Mouse (Mus musculus): ENCODE measurements around the gene Isca1. TPM values are rescaled to one million over a fixed set of nuclear protein-coding genes. Genes with fewer than 3 reads are reported as not detected.
"Not testable (repeated sequence)": the region's sequence is repeated elsewhere in the genome, so short reads cannot be mapped to it uniquely, and the experiment has no call there.

Gene Isca1
- polyA plus RNA-seq, 1 experiment from 2014 or later = 140 TPM

DNA sequence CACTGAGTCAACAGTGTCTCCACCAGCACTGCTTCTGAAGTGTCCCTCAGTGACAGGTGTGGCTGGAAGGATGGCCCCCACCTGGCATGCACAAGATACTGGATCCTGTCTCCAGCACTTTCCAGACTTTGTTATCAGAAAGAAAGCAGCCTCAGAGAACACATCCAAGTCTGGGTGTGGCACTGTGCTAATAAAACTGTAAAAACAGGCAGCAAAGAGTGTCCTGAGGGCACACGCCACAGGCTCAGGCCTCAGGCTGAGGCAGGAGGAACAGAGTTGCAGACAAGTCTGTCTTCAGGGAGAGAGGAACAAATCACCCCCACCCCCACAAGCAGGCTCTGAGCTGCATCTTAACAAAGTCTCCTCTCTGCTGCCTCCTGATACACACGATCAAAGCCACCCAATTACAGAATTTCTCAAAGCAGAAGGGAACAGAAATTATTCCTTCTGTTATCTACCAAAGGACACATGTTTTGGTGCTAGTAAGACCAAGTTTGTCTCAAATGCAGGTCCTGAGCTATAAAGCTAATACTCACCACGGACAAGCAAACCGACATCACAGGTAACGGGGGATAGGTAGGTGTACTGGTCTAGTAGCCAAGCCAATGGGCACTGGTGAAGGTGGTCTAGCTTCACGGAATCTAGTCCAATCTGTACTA lies 26.3 kb upstream of the Isca1 start:
- Histone ChIP-seq H3K4me1 (replicated peaks; ENCODE audit: control insufficient read depth, insufficient read depth, low read length) (no peaks in the 10 kb centered on the region), H3K9ac (ENCODE audit: low read depth, low read length) (no peak overlapping the region), H3K9me3 (ENCODE audit: control insufficient read depth, low read length) (no peaks in the 10 kb centered on the region), H3K27me3 (ENCODE audit: control insufficient read depth, insufficient read depth, low read length) (no peaks in the 10 kb centered on the region), H3K36me3 (ENCODE audit: control insufficient read depth, insufficient read depth, low read length) (peaks cover 13% of the 10 kb centered on the region), H3K4me3 (ENCODE audit: low read depth, low read length) (no peak overlapping the region), H3K4me2 (replicated peaks; ENCODE audit: low read depth, low read length) (no peak overlapping the region), H3K27ac (ENCODE audit: low read depth, low read length) (no peak overlapping the region)
- DNase-seq (ENCODE audit: low spot score) = no peak
- ATAC-seq (ENCODE audit: low FRiP score) = no peak
- 96% methylated on average over 6 of the region's 6 CpGs for WGBS

GRCm38 (mm10) chr13:59794786-59795185 lies 25.2 kb upstream of the Isca1 start:
- H3K9ac ChIP-seq (ENCODE audit: low read depth, low read length) = no peak overlapping the region
- H3K4me1 ChIP-seq (replicated peaks; ENCODE audit: control insufficient read depth, insufficient read depth, low read length) = no peaks in the 10 kb centered on the region
- 93% methylated on average over 1 of the region's 1 CpGs for WGBS
- no peaks in the 10 kb centered on the region for H3K27me3 ChIP-seq (ENCODE audit: control insufficient read depth, insufficient read depth, low read length)
- ATAC-seq (ENCODE audit: low FRiP score) (no peak), DNase-seq (ENCODE audit: low spot score) (no peak)
- no peak overlapping the region for H3K27ac ChIP-seq (ENCODE audit: low read depth, low read length)
- H3K36me3 ChIP-seq (ENCODE audit: control insufficient read depth, insufficient read depth, low read length) = peaks cover 6% of the 10 kb centered on the region; the same call in 1 of the 2 replicates
- H3K4me2 ChIP-seq (replicated peaks; ENCODE audit: low read depth, low read length) = no peak overlapping the region
- H3K4me3 ChIP-seq (ENCODE audit: low read depth, low read length) = no peak overlapping the region
- no peaks in the 10 kb centered on the region for H3K9me3 ChIP-seq (ENCODE audit: control insufficient read depth, low read length)

DNA sequence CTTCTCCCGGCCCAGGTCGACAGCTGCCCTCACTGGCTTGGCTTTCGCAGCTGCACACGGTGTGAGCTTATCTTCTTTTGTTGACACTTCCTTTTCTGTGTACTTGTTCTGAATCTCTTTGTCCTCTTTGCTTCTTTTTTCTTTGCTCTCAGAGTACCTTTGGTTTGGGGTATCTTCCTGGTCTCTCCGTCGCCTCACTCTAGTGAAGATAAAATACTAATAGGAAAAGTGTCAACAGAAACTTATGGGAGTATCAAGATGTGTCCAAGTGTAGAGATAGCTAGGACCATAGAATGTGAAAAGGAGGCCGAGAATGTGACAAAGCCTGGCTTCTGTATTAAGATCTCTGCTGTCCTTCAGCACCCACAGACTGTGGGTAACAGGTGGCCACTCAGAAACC lies 12.5 kb upstream of the Isca1 start, which contains the start of gene Gm49354:
TSS of gene Gm49354 (minus strand) at position 101 of the 400 bp plus-strand sequence.
- DNase-seq (ENCODE audit: low spot score) (no peak), ATAC-seq (ENCODE audit: low FRiP score) (no peak)
- Histone ChIP-seq H3K36me3 (ENCODE audit: control insufficient read depth, insufficient read depth, low read length) (peaks cover 11% of the 10 kb centered on the region), H3K4me2 (replicated peaks; ENCODE audit: low read depth, low read length) (no peak within 1 kb of the TSS), H3K4me3 (ENCODE audit: low read depth, low read length) (no peak within 1 kb of the TSS), H3K4me1 (replicated peaks; ENCODE audit: control insufficient read depth, insufficient read depth, low read length) (no peaks in the 10 kb centered on the region), H3K9ac (ENCODE audit: low read depth, low read length) (no peak within 1 kb of the TSS), H3K9me3 (ENCODE audit: control insufficient read depth, low read length) (no peaks in the 10 kb centered on the region), H3K27me3 (ENCODE audit: control insufficient read depth, insufficient read depth, low read length) (no peaks in the 10 kb centered on the region), H3K27ac (ENCODE audit: low read depth, low read length) (no peak within 1 kb of the TSS)
- WGBS = 90% methylated on average over 7 of the region's 7 CpGs

DNA sequence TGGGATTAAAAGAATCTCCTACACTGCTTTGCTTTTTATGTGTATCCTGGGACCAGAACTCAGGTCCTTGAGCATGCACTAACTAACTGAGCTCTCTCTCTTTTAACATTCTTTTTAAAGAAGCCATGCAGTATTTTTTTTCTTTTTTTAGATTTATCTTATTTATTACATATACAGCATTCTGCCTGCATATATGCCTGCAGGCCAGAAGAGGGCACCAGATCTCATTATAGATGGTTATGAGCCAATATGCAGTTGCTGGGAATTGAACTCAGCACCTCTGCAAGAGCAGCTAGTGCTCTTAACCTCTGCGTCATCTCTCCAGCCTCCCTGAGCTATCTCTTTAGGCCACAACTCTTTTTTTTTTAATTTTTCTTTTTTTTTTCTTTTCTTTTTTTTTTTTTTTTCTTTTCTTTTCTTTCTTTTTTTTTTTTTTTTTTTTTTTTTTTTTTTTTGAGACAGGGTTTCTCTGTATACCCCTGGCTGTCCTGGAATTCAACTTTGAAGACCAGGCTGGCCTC lies 10.2 kb upstream of the Isca1 start:
- not testable (repeated sequence) for H3K9ac ChIP-seq (ENCODE audit: low read depth, low read length); DNase-seq (ENCODE audit: low spot score); H3K9me3 ChIP-seq (ENCODE audit: control insufficient read depth, low read length); H3K27me3 ChIP-seq (ENCODE audit: control insufficient read depth, insufficient read depth, low read length); H3K4me1 ChIP-seq (replicated peaks; ENCODE audit: control insufficient read depth, insufficient read depth, low read length); H3K27ac ChIP-seq (ENCODE audit: low read depth, low read length); H3K4me2 ChIP-seq (replicated peaks; ENCODE audit: low read depth, low read length); H3K4me3 ChIP-seq (ENCODE audit: low read depth, low read length); ATAC-seq (ENCODE audit: low FRiP score)
- WGBS = 96% methylated on average over 1 of the region's 1 CpGs
- peaks cover 11% of the 10 kb centered on the region for H3K36me3 ChIP-seq (ENCODE audit: control insufficient read depth, insufficient read depth, low read length)

GRCm38 (mm10) chr13:59779213-59779612 lies 9.6 kb upstream of the Isca1 start:
- Histone ChIP-seq H3K4me2 (replicated peaks; ENCODE audit: low read depth, low read length) (no peak overlapping the region), H3K4me3 (ENCODE audit: low read depth, low read length) (no peak overlapping the region), H3K9ac (ENCODE audit: low read depth, low read length) (no peak overlapping the region), H3K27ac (ENCODE audit: low read depth, low read length) (no peak overlapping the region), H3K27me3 (ENCODE audit: control insufficient read depth, insufficient read depth, low read length) (no peaks in the 10 kb centered on the region), H3K9me3 (ENCODE audit: control insufficient read depth, low read length) (no peaks in the 10 kb centered on the region), H3K36me3 (ENCODE audit: control insufficient read depth, insufficient read depth, low read length) (peaks cover 9% of the 10 kb centered on the region), H3K4me1 (replicated peaks; ENCODE audit: control insufficient read depth, insufficient read depth, low read length) (no peaks in the 10 kb centered on the region)
- peak; percentile 9 for DNase-seq (ENCODE audit: low spot score)
- 87% methylated on average over 4 of the region's 4 CpGs for WGBS
- no peak for ATAC-seq (ENCODE audit: low FRiP score)

- H3K27me3 ChIP-seq (ENCODE audit: control insufficient read depth, insufficient read depth, low read length) = no peaks in the 10 kb centered on the region
- peaks cover 3% of the 10 kb centered on the region; the same call in 1 of the 2 replicates for H3K4me1 ChIP-seq (replicated peaks; ENCODE audit: control insufficient read depth, insufficient read depth, low read length)
- ATAC-seq (ENCODE audit: low FRiP score) (no peak), DNase-seq (ENCODE audit: low spot score) (no peak)
- no peak overlapping the region for H3K4me2 ChIP-seq (replicated peaks; ENCODE audit: low read depth, low read length)
- no peak overlapping the region for H3K4me3 ChIP-seq (ENCODE audit: low read depth, low read length)
- WGBS = 94% methylated on average over 3 of the region's 3 CpGs
- no peaks in the 10 kb centered on the region for H3K9me3 ChIP-seq (ENCODE audit: control insufficient read depth, low read length)
- H3K27ac ChIP-seq (ENCODE audit: low read depth, low read length) = no peak overlapping the region
- H3K9ac ChIP-seq (ENCODE audit: low read depth, low read length) = no peak overlapping the region
- no peaks in the 10 kb centered on the region for H3K36me3 ChIP-seq (ENCODE audit: control insufficient read depth, insufficient read depth, low read length)
Observed at GRCm38 (mm10) chr13:59775168-59775567, 5.6 kb upstream of the Isca1 start.

- WGBS = 76% methylated on average over 9 of the region's 9 CpGs
- Histone ChIP-seq H3K9ac (ENCODE audit: low read depth, low read length) (no peak overlapping the region; the same call in 1 of the 2 replicates), H3K9me3 (ENCODE audit: control insufficient read depth, low read length) (no peaks in the 10 kb centered on the region), H3K4me1 (replicated peaks; ENCODE audit: control insufficient read depth, insufficient read depth, low read length) (peaks cover 9% of the 10 kb centered on the region), H3K4me3 (ENCODE audit: low read depth, low read length) (no peak overlapping the region), H3K27me3 (ENCODE audit: control insufficient read depth, insufficient read depth, low read length) (no peaks in the 10 kb centered on the region), H3K27ac (ENCODE audit: low read depth, low read length) (peak overlapping the region; percentile 97; the same call in 1 of the 2 replicates), H3K4me2 (replicated peaks; ENCODE audit: low read depth, low read length) (no peak overlapping the region), H3K36me3 (ENCODE audit: control insufficient read depth, insufficient read depth, low read length) (no peaks in the 10 kb centered on the region)
- no peak for ATAC-seq (ENCODE audit: low FRiP score)
- DNase-seq (ENCODE audit: low spot score) = peak; percentile 14
Observed at GRCm38 (mm10) chr13:59771257-59771656, 1.6 kb upstream of the Isca1 start.

DNA sequence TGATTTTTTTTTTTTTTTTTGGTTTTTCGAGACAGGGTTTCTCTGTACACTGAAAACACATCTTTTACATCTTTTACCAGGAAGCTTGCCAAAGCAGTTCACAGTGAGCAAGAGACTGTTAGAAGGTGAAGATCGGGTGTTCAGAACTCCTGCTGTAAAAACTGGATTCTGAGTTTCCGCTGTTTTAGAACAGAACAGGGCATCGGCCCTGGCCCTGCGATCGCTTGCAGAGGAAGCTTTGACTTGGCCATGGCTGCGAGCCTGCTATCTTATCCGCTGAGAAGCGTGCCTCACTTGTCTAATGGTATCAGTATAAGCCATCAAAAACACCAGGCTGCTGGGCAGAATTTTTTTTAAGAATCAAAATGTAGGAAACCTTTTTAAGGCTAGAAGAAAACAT lies 1.2 kb upstream of the Isca1 start:
- WGBS = 75% methylated on average over 9 of the region's 9 CpGs
- H3K4me2 ChIP-seq (replicated peaks; ENCODE audit: low read depth, low read length) = peak overlapping the region; percentile 62
- peak overlapping the region; percentile 97 for H3K27ac ChIP-seq (ENCODE audit: low read depth, low read length)
- H3K9ac ChIP-seq (ENCODE audit: low read depth, low read length) = peak overlapping the region; percentile 69; the same call in 1 of the 2 replicates
- ATAC-seq (ENCODE audit: low FRiP score) (no peak), DNase-seq (ENCODE audit: low spot score) (no peak)
- no peaks in the 10 kb centered on the region for H3K9me3 ChIP-seq (ENCODE audit: control insufficient read depth, low read length)
- no peaks in the 10 kb centered on the region for H3K27me3 ChIP-seq (ENCODE audit: control insufficient read depth, insufficient read depth, low read length)
- H3K36me3 ChIP-seq (ENCODE audit: control insufficient read depth, insufficient read depth, low read length) = no peaks in the 10 kb centered on the region
- peak overlapping the region; percentile 85 for H3K4me3 ChIP-seq (ENCODE audit: low read depth, low read length)
- H3K4me1 ChIP-seq (replicated peaks; ENCODE audit: control insufficient read depth, insufficient read depth, low read length) = peaks cover 9% of the 10 kb centered on the region

GRCm38 (mm10) chr13:59770164-59770562 lies 553 bp upstream of the Isca1 start:
- Histone ChIP-seq H3K9ac (ENCODE audit: low read depth, low read length) (peak overlapping the region; percentile 69), H3K4me2 (replicated peaks; ENCODE audit: low read depth, low read length) (peak overlapping the region; percentile 62), H3K27ac (ENCODE audit: low read depth, low read length) (peak overlapping the region; percentile 97), H3K4me3 (ENCODE audit: low read depth, low read length) (peak overlapping the region; percentile 85), H3K27me3 (ENCODE audit: control insufficient read depth, insufficient read depth, low read length) (no peaks in the 10 kb centered on the region), H3K9me3 (ENCODE audit: control insufficient read depth, low read length) (no peaks in the 10 kb centered on the region), H3K36me3 (ENCODE audit: control insufficient read depth, insufficient read depth, low read length) (no peaks in the 10 kb centered on the region), H3K4me1 (replicated peaks; ENCODE audit: control insufficient read depth, insufficient read depth, low read length) (peaks cover 9% of the 10 kb centered on the region)
- WGBS = 0% methylated on average over 28 of the region's 28 CpGs
- ATAC-seq (ENCODE audit: low FRiP score) (peak; percentile 93), DNase-seq (ENCODE audit: low spot score) (peak; percentile 91)
